Mouse (Mus musculus) hindbrain, embryonic 10.5 days (tissue): ENCODE results near the gene Six1. TPM values are rescaled to one million over a fixed set of nuclear protein-coding genes. Genes with fewer than 3 reads are reported as not detected.
"Not testable (repeated sequence)": the region's sequence is repeated elsewhere in the genome, so short reads cannot be mapped to it uniquely, and the experiment has no call there.

ENCODE experiments used
- DNase-seq: peaks from one replicate; pipeline ENCODE4 v3.0.0-alpha.2; 2017; ENCODE audit warnings: low spot score
- H3K27ac ChIP-seq: fragments of 300-500 bp; sonication (generic); 2 replicates; pipeline ENCODE4 v1.5.1; 2016; ENCODE audit warnings: mild to moderate bottlenecking, moderate library complexity
- H3K27me3 ChIP-seq: fragments of 300-500 bp; sonication (generic); 2 replicates; pipeline ENCODE4 v1.6.1; 2016; ENCODE audit warnings: mild to moderate bottlenecking; ENCODE audit not compliant: poor library complexity, insufficient read depth, severe bottlenecking
- H3K36me3 ChIP-seq: fragments of 300-500 bp; sonication (generic); 2 replicates; pipeline ENCODE4 v1.6.1; 2016; ENCODE audit warnings: mild to moderate bottlenecking, moderate library complexity
- H3K4me1 ChIP-seq: fragments of 300-500 bp; sonication (generic); replicated peaks from 2 replicates; pipeline ENCODE4 v1.6.1; 2016; ENCODE audit warnings: mild to moderate bottlenecking
- H3K4me3 ChIP-seq: fragments of 300-500 bp; sonication (generic); 2 replicates; pipeline ENCODE4 v1.5.1; 2016; ENCODE audit warnings: mild to moderate bottlenecking, moderate library complexity
- H3K9me3 ChIP-seq: fragments of 300-500 bp; sonication (generic); 2 replicates; pipeline ENCODE4 v1.6.1; 2016; ENCODE audit warnings: mild to moderate bottlenecking, moderate library complexity
- WGBS: fragments of 180-500 bp; shearing (Covaris S2); methylation state at CpG from one replicate; pipeline ENCODE4 v1.1.7; 2016; 5-methylcytosine and 5-hydroxymethylcytosine counted together
- polyA plus RNA-seq: library from polyadenylated mRNA; unstranded; fragments of >200 nt; fragmentation: Nextera tagmentation; extraction: Ambion mirVana; gene quantifications from 2 replicates; pipeline ENCODE4 v1.2.1, GENCODE M21; 2016

Gene Six1
- polyA plus RNA-seq, 1 experiment from 2014 or later, result 21.1 TPM

DNA sequence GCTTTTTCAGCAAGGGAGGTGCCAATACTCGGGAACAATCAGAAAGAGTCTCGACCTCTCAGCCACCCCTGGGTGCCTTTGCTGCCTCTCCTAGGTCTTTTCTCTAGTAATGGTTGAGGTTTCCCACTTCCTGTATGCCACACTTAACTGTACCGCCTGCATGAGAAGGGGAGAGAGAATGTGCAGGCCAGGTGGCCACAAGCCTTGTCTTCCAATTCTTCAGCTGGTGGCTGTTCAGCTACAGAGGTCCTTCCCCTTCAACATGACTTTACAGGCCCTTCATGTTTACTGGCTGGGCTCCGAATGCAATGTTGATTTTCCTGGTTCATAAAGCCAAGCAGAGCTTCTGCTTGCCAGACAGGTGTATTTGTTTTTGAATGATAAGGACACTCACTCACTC lies 39.4 kb downstream of the Six1 start:
- Histone ChIP-seq H3K4me1 (0 out of 2 replicates have a peak, but pooled peaks cover 6% of the 10 kb centered on the region), H3K4me3 (no peak overlapping the region), H3K27me3 (no peaks in the 10 kb centered on the region), H3K36me3 (no peaks in the 10 kb centered on the region), H3K27ac (no peak overlapping the region), H3K9me3 (0 out of 2 replicates have a peak, but pooled peaks cover 3% of the 10 kb centered on the region)
- 78% methylated on average over 4 of the region's 4 CpGs for WGBS
- no peak for DNase-seq

DNA sequence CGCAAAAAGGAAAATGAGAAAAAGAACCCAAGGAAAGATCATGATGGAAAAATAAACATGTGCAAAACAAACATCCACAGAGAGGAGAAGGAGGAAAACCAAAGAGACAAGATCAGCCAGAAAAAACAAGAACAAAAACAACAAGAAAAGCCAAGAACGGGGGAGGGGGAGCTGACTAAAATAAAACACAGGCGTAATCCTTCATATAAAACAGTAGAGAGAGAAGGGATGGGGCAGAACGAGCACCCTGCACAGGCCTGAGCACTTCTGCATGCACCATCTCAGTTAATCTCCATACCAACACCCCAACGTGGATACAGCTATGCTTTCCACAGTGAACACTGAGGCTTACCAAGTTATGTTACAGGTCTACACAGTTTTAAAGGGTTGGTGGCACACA lies 40.9 kb downstream of the Six1 start:
- DNase-seq, result no peak
- 0 out of 2 replicates have a peak, but pooled peaks cover 3% of the 10 kb centered on the region for H3K9me3 ChIP-seq
- H3K27ac ChIP-seq, result no peak overlapping the region
- no peaks in the 10 kb centered on the region for H3K27me3 ChIP-seq
- H3K4me3 ChIP-seq, result no peak overlapping the region
- 61% methylated on average over 5 of the region's 5 CpGs for WGBS
- 0 out of 2 replicates have a peak, but pooled peaks cover 6% of the 10 kb centered on the region for H3K4me1 ChIP-seq
- no peaks in the 10 kb centered on the region for H3K36me3 ChIP-seq

DNA sequence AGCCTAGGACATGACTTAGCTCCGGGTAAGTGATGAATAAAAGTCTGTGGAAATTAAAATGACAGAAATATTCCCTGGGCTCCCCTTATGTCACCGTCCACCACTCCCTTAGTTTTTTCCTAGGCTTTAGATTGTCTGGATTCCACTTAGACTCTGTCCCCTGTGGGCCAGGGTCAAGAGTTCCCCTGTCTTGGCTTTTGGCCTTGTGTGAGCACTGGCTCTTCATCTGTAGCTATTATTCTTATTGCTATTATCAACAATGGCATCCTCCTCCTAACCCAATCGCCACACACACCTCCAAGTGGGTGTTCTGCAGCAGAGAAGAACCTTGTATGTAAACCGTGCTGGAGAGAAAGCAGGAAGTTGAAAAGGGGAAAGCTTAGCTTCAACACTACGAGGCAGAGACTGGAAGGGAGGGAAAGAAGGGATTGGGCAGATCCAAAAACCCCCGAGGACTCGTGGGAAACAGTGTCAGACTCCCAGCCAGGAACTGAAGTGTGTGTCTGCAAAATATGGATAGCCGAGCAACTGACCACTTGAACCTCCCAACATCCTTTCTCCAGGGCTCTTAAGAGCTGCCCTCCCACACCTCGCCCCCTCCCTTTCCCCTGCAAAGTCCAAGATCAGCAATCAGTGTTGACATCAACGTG lies 41.4 kb downstream of the Six1 start:
- no peaks in the 10 kb centered on the region for H3K27me3 ChIP-seq
- no peaks in the 10 kb centered on the region for H3K36me3 ChIP-seq
- no peak for DNase-seq
- 0 out of 2 replicates have a peak, but pooled peaks cover 3% of the 10 kb centered on the region for H3K9me3 ChIP-seq
- no peak overlapping the region for H3K27ac ChIP-seq
- 54% methylated on average over 10 of the region's 10 CpGs for WGBS
- H3K4me3 ChIP-seq, result no peak overlapping the region
- H3K4me1 ChIP-seq, result 0 out of 2 replicates have a peak, but pooled peaks cover 6% of the 10 kb centered on the region

DNA sequence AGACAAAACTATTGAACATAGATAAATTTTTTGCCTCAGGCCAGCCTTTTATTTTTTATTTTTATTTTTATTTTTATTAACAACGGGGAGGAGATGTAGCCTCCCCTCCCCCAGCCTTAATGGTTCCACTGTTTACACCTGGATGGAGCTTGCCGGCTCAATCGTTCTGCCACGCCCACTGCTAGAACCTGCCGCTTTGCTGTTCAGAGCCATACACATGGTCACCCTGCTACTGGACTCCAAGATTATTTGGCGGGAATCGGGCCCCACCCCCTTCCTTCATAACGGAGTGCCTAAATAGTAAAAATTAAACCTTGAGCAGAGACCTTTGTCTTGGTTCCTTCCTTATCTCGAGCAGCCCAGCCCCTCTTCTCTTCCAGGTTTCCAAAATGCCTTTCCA lies 50.8 kb downstream of the Six1 start:
- not testable (repeated sequence) for H3K4me3 ChIP-seq, H3K4me1 ChIP-seq, H3K36me3 ChIP-seq, H3K27me3 ChIP-seq, H3K9me3 ChIP-seq, H3K27ac ChIP-seq, DNase-seq
- 53% methylated on average over 9 of the region's 9 CpGs for WGBS

DNA sequence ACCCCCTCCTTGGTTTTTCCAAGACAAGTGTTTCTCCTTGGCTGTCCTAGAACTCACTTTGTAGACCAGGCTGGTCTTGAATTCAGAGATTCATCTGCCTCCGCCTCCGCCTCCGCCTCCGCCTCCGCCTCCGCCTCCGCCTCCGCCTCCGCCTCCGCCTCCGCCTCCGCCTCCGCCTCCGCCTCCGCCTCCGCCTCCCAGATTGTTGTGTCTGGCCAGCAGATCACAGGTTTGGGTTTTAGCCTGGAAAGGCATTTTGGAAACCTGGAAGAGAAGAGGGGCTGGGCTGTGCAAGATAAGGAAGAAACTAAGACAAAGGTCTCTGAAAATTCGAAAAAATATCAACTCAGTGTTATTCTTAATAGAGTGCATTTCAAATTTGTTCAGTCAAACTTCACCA lies 51.4 kb downstream of the Six1 start:
- WGBS, result 38% methylated on average over 17 of the region's 17 CpGs
- not testable (repeated sequence) for DNase-seq, H3K27me3 ChIP-seq, H3K9me3 ChIP-seq, H3K36me3 ChIP-seq, H3K27ac ChIP-seq, H3K4me1 ChIP-seq, H3K4me3 ChIP-seq

DNA sequence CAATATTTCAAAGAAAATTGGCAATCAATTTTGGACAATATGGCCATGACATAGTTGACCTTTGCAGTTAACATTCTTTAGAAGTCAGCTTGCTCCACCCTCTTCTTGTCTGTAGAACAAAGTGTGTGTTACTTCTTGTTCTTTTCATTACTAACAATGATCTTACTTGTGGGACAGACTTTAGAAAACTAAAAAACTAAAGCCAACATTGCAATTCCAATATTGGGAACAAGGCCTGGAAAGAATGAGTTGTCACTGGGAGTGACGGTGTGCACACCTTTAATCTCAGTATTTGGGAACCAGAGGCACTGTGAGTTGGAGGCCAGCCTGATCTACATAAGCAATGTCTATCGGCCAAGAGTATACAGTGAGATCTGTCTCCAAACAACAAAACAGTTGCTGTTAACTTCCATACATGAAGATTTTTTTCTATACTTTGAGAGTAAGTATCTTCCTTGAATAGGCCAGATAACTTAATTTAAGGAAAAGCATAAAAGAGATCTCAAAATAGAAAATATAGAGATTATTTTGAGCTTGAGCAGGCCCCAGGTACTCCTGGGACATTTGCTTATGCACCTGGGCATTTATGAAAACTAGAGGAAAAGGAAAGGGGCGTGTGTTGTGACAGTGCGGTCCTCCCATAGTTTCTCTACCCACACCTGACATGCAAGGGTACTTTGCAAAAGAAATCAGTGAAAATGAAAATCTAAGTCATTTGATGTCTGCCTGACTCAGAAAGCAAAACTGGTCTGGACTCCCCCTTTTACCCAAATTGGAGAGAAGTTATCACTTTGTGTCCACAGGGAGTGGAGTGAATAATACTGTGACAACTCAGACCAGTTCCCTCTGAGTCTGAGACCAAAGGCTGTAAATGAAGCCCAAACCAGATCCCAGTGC lies 55.3 kb downstream of the Six1 start:
- Histone ChIP-seq H3K4me1 (no peaks in the 10 kb centered on the region), H3K36me3 (no peaks in the 10 kb centered on the region), H3K27me3 (no peaks in the 10 kb centered on the region; the same call in 1 of the 2 replicates), H3K27ac (no peak overlapping the region), H3K4me3 (no peak overlapping the region), H3K9me3 (no peaks in the 10 kb centered on the region)
- WGBS, result 87% methylated on average over 4 of the region's 4 CpGs
- DNase-seq, result no peak

DNA sequence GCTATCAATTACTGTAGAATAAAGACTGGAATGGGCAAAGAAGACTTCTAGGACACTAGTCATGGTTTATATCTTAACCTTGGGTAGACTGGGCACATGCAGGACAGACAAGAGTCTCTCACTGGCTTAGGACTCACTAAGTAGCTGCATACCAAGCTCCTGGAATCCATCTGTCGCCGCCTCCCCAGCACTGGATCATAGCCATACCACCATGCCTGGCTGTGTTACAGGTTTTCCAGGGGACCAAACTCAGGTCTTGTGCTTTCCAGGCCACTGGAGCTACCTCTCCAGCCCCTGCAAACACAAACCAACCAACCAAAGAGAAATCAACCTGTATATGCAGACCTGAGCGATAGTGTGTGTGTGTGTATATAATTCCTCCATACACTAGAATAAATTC lies 57.0 kb downstream of the Six1 start:
- WGBS, result 95% methylated on average over 3 of the region's 3 CpGs
- DNase-seq, result no peak
- no peaks in the 10 kb centered on the region for H3K4me1 ChIP-seq

More for the DNA sequence above, 57.0 kb downstream of the Six1 start:
- no peaks in the 10 kb centered on the region for H3K36me3 ChIP-seq
- H3K27me3 ChIP-seq, result no peaks in the 10 kb centered on the region; the same call in 1 of the 2 replicates
- no peak overlapping the region for H3K4me3 ChIP-seq
- no peaks in the 10 kb centered on the region for H3K9me3 ChIP-seq
- no peak overlapping the region for H3K27ac ChIP-seq

Other genes with a start within 250 kb of the Six1 start
- gene Six6, start 114.0 kb downstream of the Six1 start, polyA plus RNA-seq, result 0.14 and 0.77 TPM in 2 replicates
- 2.0 and 2.3 TPM in 2 replicates for gene 4930447C04Rik, start 113.1 kb downstream of the Six1 start, polyA plus RNA-seq
- 5.0 and 8.6 TPM in 2 replicates for gene Six4, start 59.6 kb upstream of the Six1 start, polyA plus RNA-seq
- gene Mnat1, start 69.8 kb upstream of the Six1 start, polyA plus RNA-seq, result 29.1 and 36.3 TPM in 2 replicates
- gene Trmt5, start 232.8 kb upstream of the Six1 start, polyA plus RNA-seq, result 18.3 and 20.3 TPM in 2 replicates
- 7.0 and 10.1 TPM in 2 replicates for gene Slc38a6, start 232.9 kb upstream of the Six1 start, polyA plus RNA-seq